Mouse (Mus musculus): Measurements from ENCODE around the gene Plpp1.

GRCm38 (mm10) chr13:112810248-112810645 lies 9.7 kb downstream of the Plpp1 start:
- TF ChIP-seq CTCF (IDR thresholded peaks at IDR 0.05; ENCODE audit: low read depth, low read length) (no peak), POLR2AphosphoS5 (IDR thresholded peaks at IDR 0.05; ENCODE audit: insufficient replicate concordance, low read depth, low read length) (no peak), GATA2 (IDR thresholded peaks at IDR 0.05; ENCODE audit: borderline replicate concordance, low read depth, low read length) (no peak), GATA1 (IDR thresholded peaks at IDR 0.05; ENCODE audit: borderline replicate concordance, low read length) (no peak)
